ENCODE assay signal across 8 mouse cellular contexts in genomic region chr12:21139560-21139959, GRCm38 (mm10).
DNase-seq lines count a peak whose midpoint lies in the region; ATAC-seq and TF ChIP-seq lines count a peak whose summit lies in the region.

No protein-coding gene starts in this region.

- no peaks in the 10 kb centered on the region for H3K9me3 ChIP-seq in forebrain, embryonic 12.5 days
- H3K9me3 ChIP-seq in forebrain, embryonic 10.5 days, result no peaks in the 10 kb centered on the region
- H3K9me3 ChIP-seq in forebrain, postnatal 0 days (ENCODE audit: low read length), result no peaks in the 10 kb centered on the region

- DNase-seq in forebrain, embryonic 10.5 days (ENCODE audit: extremely low spot score, low spot score), result no peak
- DNase-seq in kidney, postnatal 10 days, result peak; percentile 58
- no peak for DNase-seq in kidney, adult 11 months
- peak; percentile 29 for DNase-seq in 3T3-L1 (ENCODE audit: low read depth, low spot score)
- peak; percentile 31 for DNase-seq in forebrain, postnatal 0 days
- DNase-seq in embryo, embryonic 10 days (ENCODE audit: low spot score), result no peak
- DNase-seq in cerebellum, adult 9-11 months, result no peak

- no peak overlapping the region for H3K9ac ChIP-seq in forebrain, embryonic 12.5 days
- H3K9ac ChIP-seq in forebrain, postnatal 0 days, result peak overlapping the region; percentile 28; the same call in 1 of the 2 replicates

- WGBS in forebrain, embryonic 12.5 days, result 59% methylated on average over 4 of the region's 4 CpGs
- WGBS in forebrain, embryonic 10.5 days, result 78% methylated on average over 4 of the region's 4 CpGs
- 48% methylated on average over 4 of the region's 4 CpGs for WGBS in forebrain, postnatal 0 days

- no peak overlapping the region for H3K4me3 ChIP-seq in forebrain, embryonic 12.5 days (replicated peaks)
- no peak overlapping the region for H3K4me3 ChIP-seq in forebrain, embryonic 10.5 days
- H3K4me3 ChIP-seq in forebrain, postnatal 0 days (ENCODE audit: low read depth, low read length), result no peak overlapping the region

- peaks cover 46% of the 10 kb centered on the region for H3K4me1 ChIP-seq in forebrain, embryonic 12.5 days
- peaks cover 50% of the 10 kb centered on the region for H3K4me1 ChIP-seq in forebrain, embryonic 10.5 days
- H3K4me1 ChIP-seq in forebrain, postnatal 0 days (ENCODE audit: insufficient read depth), result peaks cover 35% of the 10 kb centered on the region

- H3K27me3 ChIP-seq in forebrain, embryonic 12.5 days, result no peaks in the 10 kb centered on the region
- no peaks in the 10 kb centered on the region for H3K27me3 ChIP-seq in forebrain, embryonic 10.5 days (ENCODE audit: poor library complexity, severe bottlenecking)
- H3K27me3 ChIP-seq in forebrain, postnatal 0 days (ENCODE audit: insufficient read depth, low read length), result no peaks in the 10 kb centered on the region

- TF ChIP-seq CTCF in forebrain, postnatal 0 days (IDR thresholded peaks at IDR 0.05; ENCODE audit: low read depth), result peak; percentile 30

- H3K36me3 ChIP-seq in forebrain, embryonic 12.5 days (replicated peaks), result no peaks in the 10 kb centered on the region
- peaks cover 8% of the 10 kb centered on the region for H3K36me3 ChIP-seq in forebrain, embryonic 10.5 days (replicated peaks)
- no peaks in the 10 kb centered on the region for H3K36me3 ChIP-seq in forebrain, postnatal 0 days (ENCODE audit: insufficient read depth)

- ATAC-seq in forebrain, embryonic 12.5 days (ENCODE audit: low FRiP score), result peak; percentile 19; the same call in 1 of the 2 replicates
- peak; percentile 35 for ATAC-seq in forebrain, postnatal 0 days

- H3K4me2 ChIP-seq in forebrain, embryonic 12.5 days, result no peak overlapping the region
- H3K4me2 ChIP-seq in forebrain, postnatal 0 days (ENCODE audit: low read depth), result peak overlapping the region; percentile 35

- H3K27ac ChIP-seq in forebrain, embryonic 12.5 days, result no peak overlapping the region
- no peak overlapping the region for H3K27ac ChIP-seq in forebrain, embryonic 10.5 days
- peak overlapping the region; percentile 78; the same call in 1 of the 2 replicates for H3K27ac ChIP-seq in forebrain, postnatal 0 days (ENCODE audit: low read depth, low read length)

Comparison
In these comparisons a context has a peak if more than half of its experiments do, and no peak if none do; other contexts are left out.
1. DNase-seq: peak in kidney, postnatal 10 days (single experiment), 3T3-L1 (single experiment) and forebrain, postnatal 0 days (single experiment); none in forebrain, embryonic 10.5 days (single experiment), kidney, adult 11 months (single experiment), embryo, embryonic 10 days (single experiment) and cerebellum, adult 9-11 months (single experiment).